Mouse (Mus musculus) granulocyte monocyte progenitor cell, adult 5-6 weeks (primary cell): Measurements from ENCODE around the gene Crybg1. TPM values are rescaled to one million over a fixed set of nuclear protein-coding genes. Genes with fewer than 3 reads are reported as not detected.

Source experiments
- ATAC-seq: replicated peaks from 2 replicates; pipeline ENCODE4 v1.8.0; 2016; ENCODE audit warnings: mild to moderate bottlenecking, moderate TSS enrichment, inconsistent platforms; ENCODE audit not compliant: poor library complexity, severe bottlenecking
- total RNA-seq, 2 experiments: library from RNA; stranded (forward) in 1 of 2; stranded (reverse) in 1 of 2; fragments of 200-712, 200-1000 nt in 1 of 2; fragments of >200 nt in 1 of 2; fragmentation: Nextera tagmentation in 1 of 2; gene quantifications; 2 replicates each; pipeline ENCODE4 v1.2.3; 2014 to 2017

The Crybg1 gene
- total RNA-seq (2014; fragmentation: Nextera tagmentation): 0.15 and 0.28 TPM in 2 replicates
- total RNA-seq (2017): 0.31 and 0.47 TPM in 2 replicates

GRCm38 (mm10) chr10:44148337-44149317 is at the start of gene Crybg1:
Crybg1 (minus strand) TSS chr10:44148853.
- ATAC-seq: peak; percentile 87

- peak; percentile 71 for ATAC-seq
Measured at GRCm38 (mm10) chr10:44177365-44177764, 28.7 kb upstream of the Crybg1 start.

GRCm38 (mm10) chr10:44176548-44176947 is 27.9 kb upstream of the Crybg1 start:
- ATAC-seq: no peak

- peak; percentile 52 for ATAC-seq
Measured at GRCm38 (mm10) chr10:44176120-44176519, 27.5 kb upstream of the Crybg1 start.

GRCm38 (mm10) chr10:44170145-44170544 is 21.5 kb upstream of the Crybg1 start:
- ATAC-seq: no peak

- no peak for ATAC-seq
Measured at GRCm38 (mm10) chr10:44167061-44167460, 18.4 kb upstream of the Crybg1 start.

GRCm38 (mm10) chr10:44164258-44164975 is 15.8 kb upstream of the Crybg1 start:
- no peak for ATAC-seq

- peak; percentile 84 for ATAC-seq
Measured at GRCm38 (mm10) chr10:44163028-44163427, 14.4 kb upstream of the Crybg1 start.

GRCm38 (mm10) chr10:44160150-44160549 is 11.5 kb upstream of the Crybg1 start:
- ATAC-seq: peak; percentile 27; the same call in 1 of the 2 replicates

GRCm38 (mm10) chr10:44157489-44157888 is 8.8 kb upstream of the Crybg1 start:
- no peak for ATAC-seq

GRCm38 (mm10) chr10:44150501-44150900 is 1.8 kb upstream of the Crybg1 start:
- ATAC-seq: no peak

- ATAC-seq: no peak
Measured at GRCm38 (mm10) chr10:44143401-44143800, 5.3 kb downstream of the Crybg1 start.

- no peak for ATAC-seq
Measured at GRCm38 (mm10) chr10:44138137-44138855, 10.4 kb downstream of the Crybg1 start.

GRCm38 (mm10) chr10:44126047-44126446 is 22.6 kb downstream of the Crybg1 start:
- no peak for ATAC-seq

GRCm38 (mm10) chr10:44124400-44124933 is 24.2 kb downstream of the Crybg1 start:
- no peak for ATAC-seq

GRCm38 (mm10) chr10:44118616-44119015 is 30.0 kb downstream of the Crybg1 start:
- ATAC-seq: no peak

GRCm38 (mm10) chr10:44116796-44117195 is 31.9 kb downstream of the Crybg1 start:
- no peak for ATAC-seq

GRCm38 (mm10) chr10:44114611-44115010 is 34.0 kb downstream of the Crybg1 start:
- ATAC-seq: no peak

- ATAC-seq: 0 out of 2 replicates have a peak, but pooled peaks have one; percentile 25
Measured at GRCm38 (mm10) chr10:44112005-44112675, 36.5 kb downstream of the Crybg1 start.

- no peak for ATAC-seq
Measured at GRCm38 (mm10) chr10:44111168-44111567, 37.5 kb downstream of the Crybg1 start.
